Mouse (Mus musculus) forebrain, embryonic 16.5 days (tissue): ENCODE results near the gene Fsd2. TPM values are rescaled to one million over a fixed set of nuclear protein-coding genes. Genes with fewer than 3 reads are reported as not detected.

ENCODE experiments used
- ATAC-seq: fragments of 200-750 bp; cut with Nextera tagmentation; 2 replicates; pipeline ENCODE4 v1.8.0; 2017; ENCODE audit warnings: mild to moderate bottlenecking, moderate library complexity
- H3K27ac ChIP-seq: fragments of 300-500 bp; sonication (generic); 2 replicates; pipeline ENCODE4 v1.5.1; 2014; ENCODE audit warnings: low read length, control low read depth
- H3K27me3 ChIP-seq: fragments of 300-500 bp; sonication (generic); replicated peaks from 2 replicates; pipeline ENCODE4 v1.6.1; 2014; ENCODE audit warnings: low read length; ENCODE audit not compliant: control insufficient read depth, insufficient read depth
- H3K36me3 ChIP-seq: fragments of 300-500 bp; sonication (generic); 2 replicates; pipeline ENCODE4 v1.6.1; 2014; ENCODE audit not compliant: control insufficient read depth, insufficient read depth
- H3K4me1 ChIP-seq: fragments of 300-500 bp; sonication (generic); replicated peaks from 2 replicates; pipeline ENCODE4 v1.6.1; 2014; ENCODE audit warnings: low read length; ENCODE audit not compliant: control insufficient read depth, insufficient read depth
- H3K4me2 ChIP-seq: fragments of 300-500 bp; sonication (generic); 2 replicates; pipeline ENCODE4 v1.6.1; 2014; ENCODE audit warnings: mild to moderate bottlenecking, low read length, control low read depth
- H3K4me3 ChIP-seq: fragments of 300-500 bp; sonication (generic); replicated peaks from 2 replicates; pipeline ENCODE4 v1.5.1; 2014; ENCODE audit warnings: mild to moderate bottlenecking, low read length, control low read depth
- H3K9ac ChIP-seq: fragments of 300-500 bp; sonication (generic); replicated peaks from 2 replicates; pipeline ENCODE4 v1.6.1; 2014; ENCODE audit warnings: low read depth, low read length, control low read depth
- H3K9me3 ChIP-seq: fragments of 300-500 bp; sonication (generic); 2 replicates; pipeline ENCODE4 v1.6.1; 2016; ENCODE audit warnings: low read length; ENCODE audit not compliant: control insufficient read depth
- WGBS: fragments of 180-500 bp; shearing (Covaris S2); extraction: QIAGEN DNeasy Blood & Tissue Kit; methylation state at CpG from one replicate; pipeline ENCODE4 v1.1.7; 2014; 5-methylcytosine and 5-hydroxymethylcytosine counted together
- polyA plus RNA-seq: library from polyadenylated mRNA; unstranded; fragments of >200 nt; fragmentation: Nextera tagmentation; extraction: Ambion mirVana; gene quantifications from 2 replicates; pipeline ENCODE4 v1.2.1, GENCODE M21; 2015

The Fsd2 gene
- polyA plus RNA-seq, 1 experiment from 2014 or later: 0.46 TPM

DNA sequence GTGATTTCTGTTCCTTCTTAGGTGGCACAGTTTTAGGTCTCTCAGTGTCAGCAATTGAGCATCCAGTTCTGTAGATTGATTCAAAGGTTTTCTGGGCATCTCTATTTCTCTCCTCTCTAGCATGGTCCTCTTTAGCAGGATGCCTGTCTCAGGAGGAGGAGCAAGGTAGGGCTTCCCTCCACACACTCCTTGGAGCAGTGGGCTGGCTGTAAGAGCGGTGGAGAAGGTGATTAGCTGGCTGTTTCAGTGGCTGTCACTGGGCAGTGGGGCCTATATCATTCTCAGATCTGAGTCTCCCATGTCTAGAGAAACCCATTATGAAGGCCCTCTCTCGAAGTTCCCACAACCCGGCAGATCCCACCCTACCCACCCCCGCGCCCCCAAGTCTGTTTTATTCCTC is 652 bp upstream of the Fsd2 start:
- Histone ChIP-seq H3K27me3 (no peaks in the 10 kb centered on the region), H3K9ac (no peak overlapping the region), H3K4me1 (peaks cover 13% of the 10 kb centered on the region), H3K4me3 (no peak overlapping the region), H3K27ac (no peak overlapping the region), H3K4me2 (no peak overlapping the region), H3K9me3 (no peaks in the 10 kb centered on the region), H3K36me3 (no peaks in the 10 kb centered on the region)
- WGBS: 87% methylated on average over 5 of the region's 5 CpGs
- ATAC-seq: no peak

- no peak overlapping the region for H3K9ac ChIP-seq
These were observed 412 bp downstream of the Fsd2 start for GRCm38 (mm10) chr7:81566332-81566731.

DNA sequence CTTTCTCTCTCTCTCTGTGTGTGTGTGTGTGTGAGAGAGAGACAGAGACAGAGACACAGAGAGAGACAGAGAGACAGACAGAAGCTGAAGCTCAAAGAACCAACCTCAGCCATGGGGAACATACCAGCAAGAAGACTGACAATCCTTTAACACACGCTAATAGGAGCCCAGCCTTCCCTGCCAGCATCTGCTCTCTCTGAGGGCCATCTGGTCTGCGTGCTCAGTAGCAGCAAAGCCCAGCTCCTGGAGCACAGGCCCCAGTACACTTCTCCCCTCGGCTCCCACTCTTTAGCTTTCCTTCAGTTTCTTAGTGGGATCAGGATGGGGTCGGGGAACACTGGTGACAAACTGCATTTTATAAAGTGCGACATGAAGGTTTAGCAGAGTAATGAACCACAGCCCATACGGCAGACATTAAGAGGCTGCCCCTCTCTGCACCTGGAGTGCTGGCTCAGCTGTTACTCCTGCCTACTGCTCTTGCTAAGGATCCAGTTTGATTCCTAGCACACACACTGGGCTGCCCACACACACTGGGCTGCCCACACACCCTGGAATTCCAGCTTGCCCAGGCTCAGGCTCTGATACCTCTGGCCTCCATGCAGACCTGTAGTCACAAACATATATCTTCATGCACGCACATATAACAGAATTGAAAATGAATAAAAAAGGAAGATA is 1.2 kb downstream of the Fsd2 start:
- Histone ChIP-seq H3K4me2 (no peak overlapping the region), H3K27ac (peak overlapping the region; percentile 60), H3K36me3 (no peaks in the 10 kb centered on the region), H3K9me3 (no peaks in the 10 kb centered on the region), H3K4me1 (peaks cover 12% of the 10 kb centered on the region), H3K9ac (no peak overlapping the region), H3K4me3 (no peak overlapping the region), H3K27me3 (no peaks in the 10 kb centered on the region)
- peak; percentile 84 for ATAC-seq
- 59% methylated on average over 7 of the region's 7 CpGs for WGBS

More at GRCm38 (mm10) chr7:81566332-81566731, 412 bp downstream of the Fsd2 start:
- no peak for ATAC-seq
- Histone ChIP-seq H3K36me3 (no peaks in the 10 kb centered on the region), H3K4me2 (no peak overlapping the region), H3K9me3 (no peaks in the 10 kb centered on the region), H3K27ac (no peak overlapping the region), H3K4me3 (no peak overlapping the region), H3K27me3 (no peaks in the 10 kb centered on the region), H3K4me1 (peaks cover 9% of the 10 kb centered on the region)
- WGBS: 72% methylated on average over 4 of the region's 4 CpGs

DNA sequence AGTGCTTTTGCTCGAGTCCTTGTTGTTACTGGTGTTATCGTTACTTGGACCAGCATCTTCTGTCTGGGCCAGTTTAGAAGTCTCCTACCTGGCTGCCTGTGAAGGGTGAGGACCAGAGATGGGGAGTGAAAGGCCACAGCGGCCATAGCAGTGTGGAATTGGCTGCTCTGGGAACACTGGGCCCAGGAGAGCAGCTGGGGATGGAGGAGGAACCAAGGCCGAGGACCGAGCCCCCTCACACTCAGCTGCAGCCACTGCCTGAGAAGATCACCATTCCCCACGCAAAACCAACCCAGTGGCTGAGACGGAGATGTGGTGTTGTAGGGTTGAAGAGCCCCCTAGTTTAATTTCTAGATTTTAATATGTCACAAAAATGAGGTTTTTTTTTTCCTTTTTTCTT is 2.0 kb downstream of the Fsd2 start:
- Histone ChIP-seq H3K4me1 (peaks cover 12% of the 10 kb centered on the region), H3K36me3 (no peaks in the 10 kb centered on the region), H3K27me3 (no peaks in the 10 kb centered on the region), H3K27ac (no peak overlapping the region), H3K4me2 (no peak overlapping the region), H3K4me3 (no peak overlapping the region), H3K9me3 (no peaks in the 10 kb centered on the region), H3K9ac (no peak overlapping the region)
- 68% methylated on average over 7 of the region's 7 CpGs for WGBS
- ATAC-seq: no peak

DNA sequence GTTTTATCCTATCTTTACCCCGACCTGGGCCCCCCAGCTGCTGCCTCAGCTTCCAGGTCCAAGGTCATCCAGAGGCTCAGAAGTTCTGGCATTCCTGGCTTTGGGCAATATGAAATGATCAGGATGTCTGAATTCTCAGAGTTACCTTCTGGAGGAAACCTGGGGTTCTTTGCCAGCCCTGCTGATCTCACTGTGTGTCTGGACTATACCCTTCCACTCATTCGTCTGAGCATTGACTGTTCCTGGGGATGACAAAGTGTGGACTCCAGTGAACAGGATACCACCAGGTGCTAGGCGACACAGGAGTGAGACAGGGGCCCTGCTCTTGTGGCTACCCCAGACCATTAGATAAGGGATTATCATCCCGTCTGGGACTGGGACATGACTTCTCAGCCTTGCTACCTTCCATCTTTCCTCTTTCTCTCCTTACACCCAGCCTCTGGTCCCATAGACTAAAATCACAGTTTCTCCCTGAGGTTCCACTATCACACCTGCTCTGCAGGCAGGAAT is 3.2 kb downstream of the Fsd2 start:
- Histone ChIP-seq H3K4me1 (peaks cover 12% of the 10 kb centered on the region), H3K36me3 (no peaks in the 10 kb centered on the region), H3K4me2 (no peak overlapping the region), H3K27ac (no peak overlapping the region), H3K4me3 (no peak overlapping the region), H3K9ac (no peak overlapping the region), H3K9me3 (no peaks in the 10 kb centered on the region), H3K27me3 (no peaks in the 10 kb centered on the region)
- ATAC-seq: no peak
- 82% methylated on average over 4 of the region's 4 CpGs for whole genome bisulfite sequencing

GRCm38 (mm10) chr7:81561211-81561610 is 5.5 kb downstream of the Fsd2 start:
- no peak overlapping the region for H3K9ac ChIP-seq
- peak overlapping the region; percentile 25 for H3K27ac ChIP-seq
- no peaks in the 10 kb centered on the region for H3K36me3 ChIP-seq
- ATAC-seq: no peak
- WGBS: 73% methylated on average over 5 of the region's 5 CpGs
- no peaks in the 10 kb centered on the region for H3K27me3 ChIP-seq
- no peak overlapping the region for H3K4me2 ChIP-seq
- peaks cover 12% of the 10 kb centered on the region for H3K4me1 ChIP-seq
- no peak overlapping the region for H3K4me3 ChIP-seq
- H3K9me3 ChIP-seq: no peaks in the 10 kb centered on the region

DNA sequence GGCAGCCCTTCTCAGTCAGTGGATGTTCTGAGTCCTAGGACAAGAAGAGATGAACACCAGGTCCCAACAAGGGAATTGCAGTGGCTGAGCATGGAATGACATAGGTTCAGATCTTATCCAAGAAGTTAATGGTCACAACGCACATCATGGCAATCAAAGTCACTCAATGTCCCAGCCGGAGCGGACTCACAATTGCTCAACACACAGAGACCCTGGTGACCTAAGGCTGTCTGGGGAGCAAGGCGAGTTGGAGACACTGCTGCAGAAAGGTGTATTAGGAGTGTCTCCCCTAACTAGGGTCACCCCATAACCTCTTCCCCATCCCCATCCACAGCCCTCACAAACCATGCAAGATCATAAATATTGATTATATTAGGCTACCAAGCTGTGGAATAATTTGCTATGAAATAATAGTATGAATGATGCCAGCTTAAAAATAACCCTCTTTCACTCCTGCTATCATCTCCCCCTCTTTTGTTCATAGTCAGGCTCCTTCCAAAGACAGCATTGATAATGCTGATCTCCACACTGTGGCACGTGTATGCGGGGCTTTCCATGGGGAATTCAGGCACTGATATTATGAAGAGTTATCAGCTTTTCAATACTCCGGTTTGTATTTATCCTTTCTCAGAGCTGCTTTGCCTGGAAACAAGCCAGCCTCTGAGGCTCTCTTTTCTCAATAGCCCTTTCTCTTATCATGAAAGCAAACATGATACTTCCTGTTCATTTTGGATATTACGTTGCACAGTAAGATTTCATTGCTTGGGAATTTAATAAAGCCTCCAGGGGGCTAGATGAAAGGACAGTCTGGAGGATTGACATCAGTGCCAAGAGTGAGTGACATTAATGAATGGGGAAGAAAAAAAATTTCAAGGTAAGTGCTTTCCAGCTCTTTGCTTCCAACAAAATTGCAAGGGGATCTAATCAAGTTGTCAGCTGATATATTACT is 6.4 kb downstream of the Fsd2 start:
- H3K4me3 ChIP-seq: no peak overlapping the region
- no peak overlapping the region for H3K9ac ChIP-seq
- no peaks in the 10 kb centered on the region for H3K36me3 ChIP-seq
- H3K4me2 ChIP-seq: no peak overlapping the region
- peak; percentile 71 for ATAC-seq
- no peaks in the 10 kb centered on the region for H3K9me3 ChIP-seq
- peaks cover 8% of the 10 kb centered on the region for H3K4me1 ChIP-seq
- peak overlapping the region; percentile 17; the same call in 1 of the 2 replicates for H3K27ac ChIP-seq
- no peaks in the 10 kb centered on the region for H3K27me3 ChIP-seq
- 54% methylated on average over 8 of the region's 8 CpGs for WGBS

GRCm38 (mm10) chr7:81559231-81559980 is 7.3 kb downstream of the Fsd2 start:
- Histone ChIP-seq H3K36me3 (no peaks in the 10 kb centered on the region), H3K27me3 (no peaks in the 10 kb centered on the region), H3K27ac (peak overlapping the region; percentile 17; the same call in 1 of the 2 replicates), H3K4me3 (no peak overlapping the region), H3K9ac (no peak overlapping the region), H3K9me3 (no peaks in the 10 kb centered on the region), H3K4me1 (peaks cover 6% of the 10 kb centered on the region), H3K4me2 (no peak overlapping the region)
- no peak for ATAC-seq
- WGBS: 86% methylated on average over 14 of the region's 14 CpGs

GRCm38 (mm10) chr7:81557985-81558360 is 8.8 kb downstream of the Fsd2 start:
- Histone ChIP-seq H3K27ac (no peak overlapping the region), H3K27me3 (no peaks in the 10 kb centered on the region), H3K4me3 (no peak overlapping the region), H3K36me3 (no peaks in the 10 kb centered on the region), H3K4me2 (no peak overlapping the region), H3K4me1 (peaks cover 6% of the 10 kb centered on the region), H3K9me3 (no peaks in the 10 kb centered on the region), H3K9ac (no peak overlapping the region)
- no peak for ATAC-seq
- 69% methylated on average over 4 of the region's 4 CpGs for WGBS
